Comparison of ENCODE assay signal across 23 mouse cellular contexts in genomic region chr10:111224696-111225095, GRCm38 (mm10).
DNase-seq lines count a peak whose midpoint lies in the region; ATAC-seq and TF ChIP-seq lines count a peak whose summit lies in the region.
"Had no signal": no experiment of that assay in that cellular context is flagged by ENCODE, and none has a peak within 500 bp of the region (broad histone marks: within the 10 kb centered on the region; RNA-seq: fewer than 3 reads in every experiment).

No protein-coding gene starts in this region.

- ATAC-seq in heart, postnatal 0 days (ENCODE audit: insufficient read depth, low read depth), result no peak
- ATAC-seq in midbrain, embryonic 11.5 days (ENCODE audit: low FRiP score), result no peak
- no peak for ATAC-seq in midbrain, postnatal 0 days (ENCODE audit: low FRiP score)
- no peak for ATAC-seq in hindbrain, embryonic 16.5 days
- ATAC-seq: activated CD4-positive, CD25-positive, alpha-beta regulatory T cell, adult 4 months; CD4-positive, CD25-positive, alpha-beta regulatory T cell, adult 4 months; forebrain, embryonic 13.5 days; forebrain, embryonic 15.5 days; Patski had no signal

- 0 out of 2 replicates have a peak overlapping the region, but pooled peaks have one; percentile 7 for H3K27ac ChIP-seq in heart, postnatal 0 days (ENCODE audit: low read depth)
- H3K27ac ChIP-seq in midbrain, embryonic 11.5 days (ENCODE audit: low read depth, low read length), result no peak overlapping the region
- no peak overlapping the region for H3K27ac ChIP-seq in midbrain, postnatal 0 days (ENCODE audit: low read depth, low read length)
- no peak overlapping the region for H3K27ac ChIP-seq in hindbrain, embryonic 16.5 days (ENCODE audit: low read depth, low read length)
- H3K27ac ChIP-seq: embryonic facial prominence, embryonic 10.5 days; embryonic facial prominence, embryonic 12.5 days; forebrain, embryonic 13.5 days; forebrain, embryonic 15.5 days had no signal

- H3K4me1 ChIP-seq in heart, postnatal 0 days (ENCODE audit: control insufficient read depth, insufficient read depth), result peaks cover 18% of the 10 kb centered on the region
- peaks cover 11% of the 10 kb centered on the region for H3K4me1 ChIP-seq in midbrain, embryonic 11.5 days (ENCODE audit: control insufficient read depth, insufficient read depth, low read length)
- peaks cover 8% of the 10 kb centered on the region; the same call in 1 of the 2 replicates for H3K4me1 ChIP-seq in midbrain, postnatal 0 days (ENCODE audit: insufficient read depth, low read length)
- peaks cover 6% of the 10 kb centered on the region; the same call in 1 of the 2 replicates for H3K4me1 ChIP-seq in hindbrain, embryonic 16.5 days (ENCODE audit: control insufficient read depth, insufficient read depth, low read depth, low read length)

- H3K27me3 ChIP-seq in heart, postnatal 0 days (ENCODE audit: control insufficient read depth, insufficient read depth, low read length), result no peaks in the 10 kb centered on the region
- no peaks in the 10 kb centered on the region for H3K27me3 ChIP-seq in midbrain, embryonic 11.5 days (ENCODE audit: control insufficient read depth, insufficient read depth, low read length)
- H3K27me3 ChIP-seq in midbrain, postnatal 0 days (ENCODE audit: insufficient read depth, low read length), result no peaks in the 10 kb centered on the region
- H3K27me3 ChIP-seq in splenic B cell, adult 2 months (ENCODE audit: control insufficient read depth, insufficient read depth, low read length, poor library complexity, severe bottlenecking), result no peaks in the 10 kb centered on the region
- H3K27me3 ChIP-seq in hindbrain, embryonic 16.5 days (replicated peaks; ENCODE audit: control insufficient read depth, insufficient read depth, low read length), result no peaks in the 10 kb centered on the region
- H3K27me3 ChIP-seq: CH12.LX; embryonic facial prominence, embryonic 12.5 days; forebrain, embryonic 13.5 days; forebrain, embryonic 15.5 days; Patski had no signal

- H3K4me2 ChIP-seq in heart, postnatal 0 days (ENCODE audit: low read depth, low read length), result no peak overlapping the region
- no peak overlapping the region for H3K4me2 ChIP-seq in midbrain, embryonic 11.5 days
- H3K4me2 ChIP-seq in midbrain, postnatal 0 days (ENCODE audit: low read depth, low read length, poor library complexity, severe bottlenecking), result no peak overlapping the region
- H3K4me2 ChIP-seq in hindbrain, embryonic 16.5 days (ENCODE audit: low read length), result no peak overlapping the region
- H3K4me2 ChIP-seq: embryonic facial prominence, embryonic 12.5 days; forebrain, embryonic 13.5 days; forebrain, embryonic 15.5 days had no signal

- no peak for TF ChIP-seq EP300 in heart, postnatal 0 days (IDR thresholded peaks at IDR 0.05; ENCODE audit: low read depth)

- DNase-seq in heart, postnatal 0 days (ENCODE audit: low spot score), result no peak
- DNase-seq in heart, adult 18-20 months, result no peak
- DNase-seq in midbrain, embryonic 11.5 days (ENCODE audit: low spot score, missing footprints), result peak; percentile 81
- DNase-seq in midbrain, postnatal 0 days (ENCODE audit: low spot score), result no peak
- DNase-seq in splenic B cell, adult 2 months (ENCODE audit: low read depth, low spot score), result peak; percentile 6
- DNase-seq: adrenal gland, adult 8-10 months; adrenal gland, postnatal 14 days; adrenal gland, postnatal 36 days; cerebellum, adult 11-12 months; cerebellum, adult 2 months; cerebellum, adult 9-10 months; cerebellum, postnatal 10 days; cerebellum, postnatal 25 days had no signal

- H3K9ac ChIP-seq in heart, postnatal 0 days (replicated peaks; ENCODE audit: low read depth, low read length), result no peak overlapping the region
- H3K9ac ChIP-seq in midbrain, embryonic 11.5 days (ENCODE audit: low read length), result no peak overlapping the region
- no peak overlapping the region for H3K9ac ChIP-seq in midbrain, postnatal 0 days (replicated peaks; ENCODE audit: low read length, poor library complexity, severe bottlenecking)
- no peak overlapping the region for H3K9ac ChIP-seq in hindbrain, embryonic 16.5 days (ENCODE audit: low read depth, low read length)
- H3K9ac ChIP-seq: embryonic facial prominence, embryonic 12.5 days; forebrain, embryonic 13.5 days; forebrain, embryonic 15.5 days had no signal

- no peak overlapping the region for H3K4me3 ChIP-seq in heart, postnatal 0 days (ENCODE audit: low read depth, low read length)
- no peak overlapping the region for H3K4me3 ChIP-seq in midbrain, embryonic 11.5 days (ENCODE audit: low read depth, low read length)
- H3K4me3 ChIP-seq in midbrain, postnatal 0 days (ENCODE audit: low read depth, low read length), result no peak overlapping the region
- H3K4me3 ChIP-seq in hindbrain, embryonic 16.5 days (ENCODE audit: low read length), result no peak overlapping the region
- H3K4me3 ChIP-seq: embryonic facial prominence, embryonic 10.5 days; embryonic facial prominence, embryonic 12.5 days; forebrain, embryonic 13.5 days; forebrain, embryonic 15.5 days had no signal

- no peak for TF ChIP-seq CTCF in heart, postnatal 0 days (IDR thresholded peaks at IDR 0.05; ENCODE audit: low read depth)
- no peak for TF ChIP-seq CTCF in midbrain, postnatal 0 days (IDR thresholded peaks at IDR 0.05)

- H3K9me3 ChIP-seq in heart, postnatal 0 days (replicated peaks; ENCODE audit: control insufficient read depth, low read length), result no peaks in the 10 kb centered on the region
- no peaks in the 10 kb centered on the region for H3K9me3 ChIP-seq in midbrain, embryonic 11.5 days (ENCODE audit: control insufficient read depth, low read length)
- no peaks in the 10 kb centered on the region for H3K9me3 ChIP-seq in midbrain, postnatal 0 days (ENCODE audit: low read length)
- no peaks in the 10 kb centered on the region for H3K9me3 ChIP-seq in hindbrain, embryonic 16.5 days (ENCODE audit: control insufficient read depth, low read length)
- H3K9me3 ChIP-seq: embryonic facial prominence, embryonic 10.5 days; embryonic facial prominence, embryonic 12.5 days; forebrain, embryonic 13.5 days; forebrain, embryonic 15.5 days; G1E had no signal

- WGBS in heart, postnatal 0 days, result 90% methylated on average over 4 of the region's 4 CpGs
- 80% methylated on average over 4 of the region's 4 CpGs for whole genome bisulfite sequencing in midbrain, embryonic 11.5 days
- 88% methylated on average over 4 of the region's 4 CpGs for whole genome bisulfite sequencing in midbrain, postnatal 0 days
- 92% methylated on average over 4 of the region's 4 CpGs for WGBS in hindbrain, embryonic 16.5 days

- H3K36me3 ChIP-seq in heart, postnatal 0 days (replicated peaks; ENCODE audit: control insufficient read depth, insufficient read depth, low read length), result no peaks in the 10 kb centered on the region
- H3K36me3 ChIP-seq in midbrain, embryonic 11.5 days (ENCODE audit: control insufficient read depth, insufficient read depth, low read length), result no peaks in the 10 kb centered on the region
- no peaks in the 10 kb centered on the region for H3K36me3 ChIP-seq in midbrain, postnatal 0 days (ENCODE audit: insufficient read depth, low read length)
- no peaks in the 10 kb centered on the region for H3K36me3 ChIP-seq in splenic B cell, adult 2 months (ENCODE audit: control insufficient read depth, insufficient read depth, low read length, poor library complexity, severe bottlenecking)
- no peaks in the 10 kb centered on the region for H3K36me3 ChIP-seq in hindbrain, embryonic 16.5 days (ENCODE audit: control insufficient read depth, insufficient read depth, low read length)
- H3K36me3 ChIP-seq: embryonic facial prominence, embryonic 10.5 days; embryonic facial prominence, embryonic 12.5 days; forebrain, embryonic 15.5 days had no signal

Comparison
In these comparisons a context has a peak if more than half of its experiments do, and no peak if none do; other contexts are left out.
1. DNase-seq: peak in midbrain, embryonic 11.5 days (single experiment) and splenic B cell, adult 2 months (single experiment); none in heart, postnatal 0 days (single experiment), heart, adult 18-20 months (0 of 2) and midbrain, postnatal 0 days (single experiment).